Mouse (Mus musculus): Measurements from ENCODE around the gene Gm10717. TPM values are rescaled to one million over a fixed set of nuclear protein-coding genes. Genes with fewer than 3 reads are reported as not detected.
A peak's percentile ranks its signal among the peaks of the same experiment; 100 is the strongest.
"Not testable (repeated sequence)": the region's sequence is repeated elsewhere in the genome, so short reads cannot be mapped to it uniquely, and the experiment has no call there.

Gene Gm10717
- polyA plus RNA-seq, 1 experiment from 2014 or later: not detected

DNA sequence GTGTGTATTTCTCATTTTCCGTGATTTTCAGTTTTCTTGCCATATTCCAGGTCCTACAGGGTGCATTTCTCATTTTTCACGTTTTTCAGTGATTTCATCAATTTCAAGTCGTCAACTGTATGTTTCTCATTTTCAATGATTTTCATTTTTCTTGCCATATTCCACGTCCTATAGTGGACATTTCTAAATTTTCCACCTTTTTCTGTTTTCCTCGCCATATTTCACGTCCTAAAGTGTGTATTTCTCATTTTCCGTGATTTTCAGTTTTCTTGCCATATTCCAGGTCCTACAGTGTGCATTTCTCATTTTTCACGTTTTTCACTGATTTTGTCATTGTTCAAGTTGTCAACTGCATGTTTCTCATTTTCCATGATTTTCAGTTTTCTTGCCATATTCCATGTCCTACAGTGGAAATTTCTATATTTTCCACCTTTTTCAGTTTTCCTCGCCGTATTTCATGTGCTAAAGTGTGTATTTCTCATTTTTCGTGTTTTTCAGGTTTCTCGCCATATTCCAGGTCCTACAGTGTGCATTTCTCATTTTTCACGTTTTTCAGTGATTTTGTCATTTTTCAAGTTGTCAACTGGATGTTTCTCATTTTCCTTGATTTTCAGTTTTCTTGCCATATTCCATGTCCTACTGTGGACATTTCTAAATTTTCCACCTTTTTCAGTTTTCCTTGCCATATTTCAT, 2.8 kb upstream of the Gm10717 start:
- H3K4me3 ChIP-seq (ENCODE audit: low read depth, low read length); H3K9ac ChIP-seq (replicated peaks; ENCODE audit: low read length); H3K9me3 ChIP-seq (replicated peaks; ENCODE audit: control insufficient read depth, low read length); H3K4me2 ChIP-seq (ENCODE audit: low read depth, low read length); H3K36me3 ChIP-seq (replicated peaks; ENCODE audit: control insufficient read depth, insufficient read depth, low read depth, low read length); H3K27me3 ChIP-seq (ENCODE audit: control insufficient read depth, insufficient read depth, low read length); H3K4me1 ChIP-seq (ENCODE audit: control insufficient read depth, insufficient read depth, low read length); ATAC-seq (replicated peaks; ENCODE audit: insufficient number of reproducible peaks, low FRiP score, low TSS enrichment, low read depth); H3K27ac ChIP-seq (replicated peaks; ENCODE audit: low read depth, low read length): not testable (repeated sequence)
- DNase-seq (ENCODE audit: low spot score): peak; percentile 1
- WGBS: 67% methylated on average over 9 of the region's 13 CpGs

- H3K27ac ChIP-seq (replicated peaks; ENCODE audit: low read depth, low read length); H3K9ac ChIP-seq (replicated peaks; ENCODE audit: low read length); H3K4me2 ChIP-seq (ENCODE audit: low read depth, low read length); H3K4me1 ChIP-seq (ENCODE audit: control insufficient read depth, insufficient read depth, low read length); H3K27me3 ChIP-seq (ENCODE audit: control insufficient read depth, insufficient read depth, low read length); H3K9me3 ChIP-seq (replicated peaks; ENCODE audit: control insufficient read depth, low read length); ATAC-seq (replicated peaks; ENCODE audit: insufficient number of reproducible peaks, low FRiP score, low TSS enrichment, low read depth); DNase-seq (ENCODE audit: low spot score); H3K36me3 ChIP-seq (replicated peaks; ENCODE audit: control insufficient read depth, insufficient read depth, low read depth, low read length); H3K4me3 ChIP-seq (ENCODE audit: low read depth, low read length): not testable (repeated sequence)
- WGBS: 69% methylated on average over 9 of the region's 13 CpGs
Measured at GRCm38 (mm10) chr9:3023312-3023984, 1.8 kb upstream of the Gm10717 start, which contains the start of gene Gm10718. TSS of gene Gm10718 (plus strand) at chr9:3023547.

- not testable (repeated sequence) for H3K27me3 ChIP-seq (ENCODE audit: control insufficient read depth, insufficient read depth, low read length); H3K27ac ChIP-seq (replicated peaks; ENCODE audit: low read depth, low read length); DNase-seq (ENCODE audit: low spot score); H3K4me3 ChIP-seq (ENCODE audit: low read depth, low read length); H3K4me2 ChIP-seq (ENCODE audit: low read depth, low read length); ATAC-seq (replicated peaks; ENCODE audit: insufficient number of reproducible peaks, low FRiP score, low TSS enrichment, low read depth); H3K36me3 ChIP-seq (replicated peaks; ENCODE audit: control insufficient read depth, insufficient read depth, low read depth, low read length); H3K9ac ChIP-seq (replicated peaks; ENCODE audit: low read length); H3K4me1 ChIP-seq (ENCODE audit: control insufficient read depth, insufficient read depth, low read length); H3K9me3 ChIP-seq (replicated peaks; ENCODE audit: control insufficient read depth, low read length)
- WGBS: 62% methylated on average over 14 of the region's 16 CpGs
Measured at GRCm38 (mm10) chr9:3023985-3024648, 1.1 kb upstream of the Gm10717 start.

DNA sequence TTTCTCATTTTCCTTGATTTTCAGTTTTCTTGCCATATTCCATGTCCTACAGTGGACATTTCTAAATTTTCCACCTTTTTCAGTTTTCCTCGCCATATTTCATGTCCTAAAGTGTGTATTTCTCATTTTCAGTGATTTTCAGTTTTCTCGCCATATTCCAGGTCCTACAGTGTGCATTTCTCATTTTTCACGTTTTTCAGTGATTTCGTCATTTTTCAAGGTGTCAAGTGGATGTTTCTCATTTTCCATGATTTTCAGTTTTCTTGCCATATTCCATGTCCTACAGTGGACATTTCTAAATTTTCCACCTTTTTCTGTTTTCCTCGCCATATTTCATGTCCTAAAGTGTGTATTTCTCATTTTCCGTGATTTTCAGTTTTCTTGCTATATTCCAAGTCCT, 436 bp downstream of the Gm10717 start:
- WGBS: 65% methylated on average over 4 of the region's 6 CpGs
- not testable (repeated sequence) for H3K9me3 ChIP-seq (replicated peaks; ENCODE audit: control insufficient read depth, low read length); H3K9ac ChIP-seq (replicated peaks; ENCODE audit: low read length); H3K27ac ChIP-seq (replicated peaks; ENCODE audit: low read depth, low read length); ATAC-seq (replicated peaks; ENCODE audit: insufficient number of reproducible peaks, low FRiP score, low TSS enrichment, low read depth); DNase-seq (ENCODE audit: low spot score); H3K4me2 ChIP-seq (ENCODE audit: low read depth, low read length); H3K27me3 ChIP-seq (ENCODE audit: control insufficient read depth, insufficient read depth, low read length); H3K36me3 ChIP-seq (replicated peaks; ENCODE audit: control insufficient read depth, insufficient read depth, low read depth, low read length); H3K4me3 ChIP-seq (ENCODE audit: low read depth, low read length); H3K4me1 ChIP-seq (ENCODE audit: control insufficient read depth, insufficient read depth, low read length)

GRCm38 (mm10) chr9:3026136-3026535, 919 bp downstream of the Gm10717 start:
- not testable (repeated sequence) for H3K4me1 ChIP-seq (ENCODE audit: control insufficient read depth, insufficient read depth, low read length); DNase-seq (ENCODE audit: low spot score)
- 72% methylated on average over 5 of the region's 5 CpGs for WGBS

GRCm38 (mm10) chr9:3026741-3027140, 1.5 kb downstream of the Gm10717 start:
- not testable (repeated sequence) for H3K4me3 ChIP-seq (ENCODE audit: low read depth, low read length); H3K27me3 ChIP-seq (ENCODE audit: control insufficient read depth, insufficient read depth, low read length); DNase-seq (ENCODE audit: low spot score); H3K36me3 ChIP-seq (replicated peaks; ENCODE audit: control insufficient read depth, insufficient read depth, low read depth, low read length); H3K9me3 ChIP-seq (replicated peaks; ENCODE audit: control insufficient read depth, low read length); ATAC-seq (replicated peaks; ENCODE audit: insufficient number of reproducible peaks, low FRiP score, low TSS enrichment, low read depth); H3K4me2 ChIP-seq (ENCODE audit: low read depth, low read length); H3K4me1 ChIP-seq (ENCODE audit: control insufficient read depth, insufficient read depth, low read length); H3K27ac ChIP-seq (replicated peaks; ENCODE audit: low read depth, low read length); H3K9ac ChIP-seq (replicated peaks; ENCODE audit: low read length)
- 68% methylated on average over 9 of the region's 9 CpGs for WGBS

More at GRCm38 (mm10) chr9:3026136-3026535, 919 bp downstream of the Gm10717 start:
- not testable (repeated sequence) for H3K27ac ChIP-seq (replicated peaks; ENCODE audit: low read depth, low read length); H3K4me3 ChIP-seq (ENCODE audit: low read depth, low read length); H3K27me3 ChIP-seq (ENCODE audit: control insufficient read depth, insufficient read depth, low read length); ATAC-seq (replicated peaks; ENCODE audit: insufficient number of reproducible peaks, low FRiP score, low TSS enrichment, low read depth); H3K9ac ChIP-seq (replicated peaks; ENCODE audit: low read length); H3K9me3 ChIP-seq (replicated peaks; ENCODE audit: control insufficient read depth, low read length); H3K36me3 ChIP-seq (replicated peaks; ENCODE audit: control insufficient read depth, insufficient read depth, low read depth, low read length); H3K4me2 ChIP-seq (ENCODE audit: low read depth, low read length)

DNA sequence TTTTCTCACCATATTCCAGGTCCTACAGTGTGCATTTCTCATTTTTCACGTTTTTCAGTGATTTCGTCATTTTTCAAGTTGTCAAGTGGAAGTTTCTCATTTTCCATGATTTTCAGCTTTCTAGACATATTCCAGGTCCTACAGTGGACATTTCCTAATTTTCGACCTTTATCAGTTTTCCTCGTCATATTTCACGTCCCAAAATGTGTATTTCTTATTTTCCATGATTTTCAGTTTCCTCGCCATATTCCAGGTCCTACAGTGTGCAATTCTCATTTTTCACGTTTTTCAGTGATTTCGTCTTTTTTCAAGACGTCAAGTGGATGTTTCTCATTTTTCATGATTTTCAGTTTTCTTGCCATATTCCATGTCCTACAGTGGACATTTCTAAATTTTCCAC, 2.0 kb downstream of the Gm10717 start:
- peak; percentile 68 for DNase-seq (ENCODE audit: low spot score)
- H3K4me2 ChIP-seq (ENCODE audit: low read depth, low read length); H3K4me1 ChIP-seq (ENCODE audit: control insufficient read depth, insufficient read depth, low read length); H3K36me3 ChIP-seq (replicated peaks; ENCODE audit: control insufficient read depth, insufficient read depth, low read depth, low read length); ATAC-seq (replicated peaks; ENCODE audit: insufficient number of reproducible peaks, low FRiP score, low TSS enrichment, low read depth); H3K27me3 ChIP-seq (ENCODE audit: control insufficient read depth, insufficient read depth, low read length); H3K27ac ChIP-seq (replicated peaks; ENCODE audit: low read depth, low read length); H3K9me3 ChIP-seq (replicated peaks; ENCODE audit: control insufficient read depth, low read length); H3K9ac ChIP-seq (replicated peaks; ENCODE audit: low read length); H3K4me3 ChIP-seq (ENCODE audit: low read depth, low read length): not testable (repeated sequence)
- 73% methylated on average over 9 of the region's 9 CpGs for WGBS
